Mouse (Mus musculus): ENCODE results near the gene Gja1.

DNA sequence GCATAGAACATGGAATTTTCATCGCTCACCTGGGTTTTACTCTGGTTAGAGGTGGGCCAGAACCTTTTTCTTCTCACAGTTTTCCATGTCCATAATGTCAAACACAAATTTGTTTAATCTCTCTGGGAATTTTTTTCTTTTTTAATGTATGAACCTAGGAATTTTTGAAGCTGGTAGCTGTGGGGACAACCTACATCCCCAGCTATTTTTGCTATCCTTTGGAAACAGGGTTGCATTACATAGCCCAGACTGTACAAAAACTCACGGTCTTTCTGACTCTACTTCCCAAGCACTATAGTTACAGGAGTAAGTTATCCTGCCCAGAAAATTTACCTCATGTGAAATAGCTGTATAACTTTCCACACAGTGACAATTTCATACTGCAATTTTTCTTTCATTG is 21.2 kb downstream of the Gja1 start:
- TF ChIP-seq CTCF (IDR thresholded peaks at IDR 0.05) (no peak), EP300 (IDR thresholded peaks at IDR 0.05) (no peak)
